Mouse (Mus musculus) ES-Bruce4 (cell line): ENCODE data around the gene Ttll5. TPM values are rescaled to one million over a fixed set of nuclear protein-coding genes. Genes with fewer than 3 reads are reported as not detected.
A peak's percentile ranks its signal among the peaks of the same experiment; 100 is the strongest.

Experiments used
- H3K27ac ChIP-seq: 2 replicates; pipeline ENCODE4 v1.5.1; 2012; ENCODE audit warnings: low read length, inconsistent platforms; ENCODE audit not compliant: insufficient read depth
- H3K27me3 ChIP-seq: 2 replicates; pipeline ENCODE4 v1.6.1; 2012; ENCODE audit warnings: mild to moderate bottlenecking, low read length, inconsistent platforms; ENCODE audit not compliant: control insufficient read depth, poor library complexity, insufficient read depth, severe bottlenecking
- H3K36me3 ChIP-seq: 2 replicates; pipeline ENCODE4 v1.6.1; 2012; ENCODE audit warnings: inconsistent platforms, mild to moderate bottlenecking, low read length, moderate library complexity; ENCODE audit not compliant: control insufficient read depth, poor library complexity, insufficient read depth, severe bottlenecking
- H3K4me1 ChIP-seq: one replicate; pipeline ENCODE4 v1.8.1; 2011; ENCODE audit warnings: low read length; ENCODE audit not compliant: control insufficient read depth, insufficient read depth
- H3K4me3 ChIP-seq: 2 replicates; pipeline ENCODE4 v1.5.1; 2011; ENCODE audit warnings: low read depth, mild to moderate bottlenecking, low read length
- H3K9ac ChIP-seq: 2 replicates; pipeline ENCODE4 v1.6.1; 2012; ENCODE audit warnings: low read depth, mild to moderate bottlenecking, inconsistent platforms; ENCODE audit not compliant: poor library complexity, severe bottlenecking
- H3K9me3 ChIP-seq: replicated peaks from 2 replicates; pipeline ENCODE4 v1.6.1; 2012; ENCODE audit warnings: mild to moderate bottlenecking, low read length, inconsistent platforms; ENCODE audit not compliant: control insufficient read depth, poor library complexity, insufficient read depth, severe bottlenecking
- CTCF ChIP-seq: IDR thresholded peaks from one replicate; pipeline ENCODE4 v1.8.1; 2011; ENCODE audit warnings: low read depth, low read length
- EP300 ChIP-seq: IDR thresholded peaks from 2 replicates; pipeline ENCODE4 v1.6.1; 2011; ENCODE audit warnings: low read depth, low read length; ENCODE audit not compliant: insufficient read depth
- POLR2A ChIP-seq: IDR thresholded peaks from one replicate; pipeline ENCODE4 v1.8.1; 2011; ENCODE audit warnings: low read length; ENCODE audit not compliant: insufficient read depth
- polyA plus RNA-seq: library from polyadenylated mRNA; stranded (reverse); fragments of >200 nt; gene quantifications from 2 replicates; pipeline ENCODE4 v1.2.4, GENCODE M21; 2011; ENCODE audit warnings: low read depth; ENCODE audit not compliant: missing spikeins, insufficient read depth, insufficient read length

The Ttll5 gene
- polyA plus RNA-seq, 1 experiment: 19.4 TPM

DNA sequence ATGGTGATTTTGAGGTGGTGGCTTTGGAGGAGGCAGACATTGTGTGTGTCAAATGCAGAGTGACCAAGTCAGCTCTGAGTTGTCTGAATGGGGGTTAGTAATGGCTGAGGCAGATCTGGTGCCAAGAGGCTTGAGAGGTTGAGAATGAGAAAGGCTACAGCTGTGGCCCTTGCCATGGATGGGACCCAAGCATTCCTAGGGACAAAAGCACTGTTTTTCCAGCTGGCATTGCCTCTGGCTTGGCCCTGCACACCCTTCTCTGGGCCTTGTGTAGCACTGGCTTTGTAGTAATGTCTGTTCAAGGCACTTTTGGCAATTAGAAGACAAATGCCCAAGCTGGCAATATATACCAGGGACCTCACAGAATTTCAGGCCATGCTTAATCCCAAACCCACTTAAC, 13.5 kb upstream of the Ttll5 start:
- TF ChIP-seq CTCF (no peak), POLR2A (no peak), EP300 (no peak)
- no peaks in the 10 kb centered on the region for H3K27me3 ChIP-seq
- H3K9me3 ChIP-seq: peaks cover 10% of the 10 kb centered on the region; the same call in 1 of the 2 replicates
- peaks cover 4% of the 10 kb centered on the region; the same call in 1 of the 2 replicates for H3K36me3 ChIP-seq
- no peak overlapping the region for H3K4me3 ChIP-seq
- H3K4me1 ChIP-seq: no peaks in the 10 kb centered on the region
- H3K27ac ChIP-seq: no peak overlapping the region
- H3K9ac ChIP-seq: no peak overlapping the region

GRCm38 (mm10) chr12:85811676-85812075, 12.8 kb upstream of the Ttll5 start:
- H3K9me3 ChIP-seq: peaks cover 7% of the 10 kb centered on the region; the same call in 1 of the 2 replicates
- no peak for TF ChIP-seq EP300
- TF ChIP-seq POLR2A: no peak
- TF ChIP-seq CTCF: no peak
- no peak overlapping the region for H3K4me3 ChIP-seq
- H3K4me1 ChIP-seq: no peaks in the 10 kb centered on the region
- H3K36me3 ChIP-seq: peaks cover 10% of the 10 kb centered on the region; the same call in 1 of the 2 replicates
- H3K27me3 ChIP-seq: no peaks in the 10 kb centered on the region
- no peak overlapping the region for H3K9ac ChIP-seq
- H3K27ac ChIP-seq: no peak overlapping the region

DNA sequence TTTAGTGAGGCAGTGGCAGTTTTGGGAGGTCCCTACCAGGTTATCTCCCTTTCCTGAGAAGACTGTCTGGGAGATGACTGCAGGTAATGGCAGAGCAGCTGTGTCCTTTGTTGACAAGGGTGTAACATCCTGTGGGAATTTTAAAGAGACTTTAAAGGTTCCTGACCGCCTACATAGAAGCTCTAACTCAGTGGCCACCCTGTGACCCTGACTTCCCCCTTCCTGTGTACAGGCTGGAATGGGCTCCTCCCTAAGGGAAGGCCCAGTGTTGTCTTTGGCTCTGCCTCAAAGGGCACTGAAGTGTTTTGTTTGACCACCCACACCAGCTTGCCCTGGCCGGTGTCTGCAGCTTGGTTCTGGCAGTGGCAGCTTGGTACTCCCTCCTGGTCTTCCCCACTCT, 10.9 kb upstream of the Ttll5 start:
- no peaks in the 10 kb centered on the region for H3K27me3 ChIP-seq
- H3K9me3 ChIP-seq: no peaks in the 10 kb centered on the region
- TF ChIP-seq EP300: no peak
- H3K9ac ChIP-seq: no peak overlapping the region
- H3K4me3 ChIP-seq: no peak overlapping the region
- peaks cover 10% of the 10 kb centered on the region; the same call in 1 of the 2 replicates for H3K36me3 ChIP-seq
- H3K4me1 ChIP-seq: no peaks in the 10 kb centered on the region
- no peak overlapping the region for H3K27ac ChIP-seq

DNA sequence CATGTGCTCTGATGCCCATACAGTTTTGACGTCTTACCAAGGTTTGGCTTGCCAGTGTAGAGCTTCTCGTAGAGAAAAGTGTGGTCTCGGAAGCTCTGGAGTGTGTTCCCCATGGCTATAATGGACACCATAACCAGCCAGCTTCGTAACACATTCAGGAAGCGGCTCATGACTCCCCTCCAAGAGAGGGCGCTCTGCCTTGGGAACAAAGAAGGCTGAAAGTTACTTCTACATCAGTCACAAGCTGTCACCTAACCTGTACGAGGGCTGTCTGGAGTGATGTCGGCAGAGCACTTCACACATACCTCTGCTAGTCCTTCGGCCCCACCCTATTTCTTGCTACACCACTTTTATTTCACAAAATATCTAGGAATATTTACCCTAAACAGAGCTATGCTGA, 2.4 kb upstream of the Ttll5 start:
- Histone ChIP-seq H3K4me1 (no peaks in the 10 kb centered on the region), H3K9ac (no peak overlapping the region), H3K36me3 (peaks cover 6% of the 10 kb centered on the region; the same call in 1 of the 2 replicates), H3K27me3 (no peaks in the 10 kb centered on the region), H3K4me3 (no peak overlapping the region), H3K9me3 (no peaks in the 10 kb centered on the region), H3K27ac (no peak overlapping the region)
- TF ChIP-seq CTCF (peak; percentile 68), POLR2A (no peak)

GRCm38 (mm10) chr12:85825361-85825760, 902 bp downstream of the Ttll5 start:
- H3K9me3 ChIP-seq: no peaks in the 10 kb centered on the region
- peak overlapping the region; percentile 88 for H3K4me3 ChIP-seq
- H3K27me3 ChIP-seq: no peaks in the 10 kb centered on the region
- no peak for TF ChIP-seq POLR2A
- no peak for TF ChIP-seq CTCF
- peak overlapping the region; percentile 10 for H3K27ac ChIP-seq
- H3K9ac ChIP-seq: peak overlapping the region; percentile 72
- peaks cover 6% of the 10 kb centered on the region; the same call in 1 of the 2 replicates for H3K36me3 ChIP-seq
- no peaks in the 10 kb centered on the region for H3K4me1 ChIP-seq

- H3K4me1 ChIP-seq: no peaks in the 10 kb centered on the region
- peaks cover 6% of the 10 kb centered on the region; the same call in 1 of the 2 replicates for H3K36me3 ChIP-seq
- no peaks in the 10 kb centered on the region for H3K9me3 ChIP-seq
- H3K4me3 ChIP-seq: no peak overlapping the region
- no peak overlapping the region for H3K27ac ChIP-seq
- no peaks in the 10 kb centered on the region for H3K27me3 ChIP-seq
- TF ChIP-seq CTCF (no peak), EP300 (no peak), POLR2A (no peak)
- no peak overlapping the region for H3K9ac ChIP-seq
These were observed 1.4 kb downstream of the Ttll5 start for GRCm38 (mm10) chr12:85825822-85826221.

DNA sequence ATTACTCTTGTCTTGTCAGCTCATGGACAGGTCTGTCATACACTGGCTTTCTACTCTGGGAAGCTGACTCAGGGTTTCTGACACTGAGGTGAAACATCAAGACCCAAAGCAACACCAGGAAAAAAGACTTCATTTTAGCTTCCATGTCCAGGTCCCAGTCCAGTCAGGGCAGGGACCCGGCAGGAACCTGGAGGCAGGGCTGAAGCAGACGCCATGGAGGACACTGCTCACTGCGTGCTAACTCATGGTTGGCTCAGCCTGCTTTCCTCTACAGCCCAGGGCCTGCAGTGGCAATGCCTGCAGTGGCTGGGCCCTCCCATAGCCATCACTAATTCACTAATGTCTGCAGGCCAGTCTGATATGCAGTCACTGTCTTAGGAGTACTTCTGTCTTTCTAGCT, 4.4 kb downstream of the Ttll5 start:
- H3K27ac ChIP-seq: no peak overlapping the region
- H3K27me3 ChIP-seq: no peaks in the 10 kb centered on the region
- no peak overlapping the region for H3K9ac ChIP-seq
- H3K4me3 ChIP-seq: no peak overlapping the region
- H3K36me3 ChIP-seq: no peaks in the 10 kb centered on the region
- H3K4me1 ChIP-seq: no peaks in the 10 kb centered on the region
- no peaks in the 10 kb centered on the region for H3K9me3 ChIP-seq
- no peak for TF ChIP-seq EP300
- TF ChIP-seq CTCF: no peak
- no peak for TF ChIP-seq POLR2A
